Mouse (Mus musculus) heart, embryonic 16.5 days (tissue): ENCODE data around the gene Kif24. TPM values are rescaled to one million over a fixed set of nuclear protein-coding genes. Genes with fewer than 3 reads are reported as not detected.
"Not testable (repeated sequence)": the region's sequence is repeated elsewhere in the genome, so short reads cannot be mapped to it uniquely, and the experiment has no call there.

Experiments used
- ATAC-seq: fragments of 200-750 bp; cut with Nextera tagmentation; replicated peaks from 2 replicates; pipeline ENCODE4 v1.8.0; 2017; ENCODE audit warnings: moderate number of reproducible peaks; ENCODE audit not compliant: insufficient read depth, low FRiP score; ENCODE audit errors: extremely low read depth
- H3K27ac ChIP-seq: fragments of 300-500 bp; sonication (generic); 2 replicates; pipeline ENCODE4 v1.5.1; 2014; ENCODE audit warnings: mild to moderate bottlenecking, low read length, control low read depth, moderate library complexity
- H3K27me3 ChIP-seq: fragments of 300-500 bp; sonication (generic); 2 replicates; pipeline ENCODE4 v1.6.1; 2014; ENCODE audit warnings: low read length, mixed read lengths; ENCODE audit not compliant: control insufficient read depth, insufficient read depth
- H3K36me3 ChIP-seq: fragments of 300-500 bp; sonication (generic); 2 replicates; pipeline ENCODE4 v1.6.1; 2014; ENCODE audit not compliant: control insufficient read depth, insufficient read depth
- H3K4me1 ChIP-seq: fragments of 300-500 bp; sonication (generic); 2 replicates; pipeline ENCODE4 v1.6.1; 2014; ENCODE audit warnings: low read length, mixed read lengths; ENCODE audit not compliant: control insufficient read depth, insufficient read depth
- H3K4me2 ChIP-seq: fragments of 300-500 bp; sonication (generic); 2 replicates; pipeline ENCODE4 v1.6.1; 2014; ENCODE audit warnings: low read depth, mild to moderate bottlenecking, control low read depth, low read length
- H3K4me3 ChIP-seq: fragments of 300-500 bp; sonication (generic); 2 replicates; pipeline ENCODE4 v1.5.1; 2014; ENCODE audit warnings: mild to moderate bottlenecking, control low read depth, low read length
- H3K9ac ChIP-seq: fragments of 300-500 bp; sonication (generic); 2 replicates; pipeline ENCODE4 v1.6.1; 2014; ENCODE audit warnings: low read length, control low read depth
- H3K9me3 ChIP-seq: fragments of 300-500 bp; sonication (generic); replicated peaks from 2 replicates; pipeline ENCODE4 v1.6.1; 2016; ENCODE audit warnings: low read length; ENCODE audit not compliant: control insufficient read depth
- WGBS: fragments of 180-500 bp; shearing (Covaris S2); extraction: QIAGEN DNeasy Blood & Tissue Kit; methylation state at CpG from one replicate; pipeline ENCODE4 v1.1.7; 2014; 5-methylcytosine and 5-hydroxymethylcytosine counted together
- polyA plus RNA-seq: library from polyadenylated mRNA; unstranded; fragments of >200 nt; fragmentation: Nextera tagmentation; extraction: Ambion mirVana; gene quantifications from 2 replicates; pipeline ENCODE4 v1.2.1, GENCODE M21; 2015

Kif24 gene
- polyA plus RNA-seq, 1 experiment from 2014 or later: 4.8 TPM

DNA sequence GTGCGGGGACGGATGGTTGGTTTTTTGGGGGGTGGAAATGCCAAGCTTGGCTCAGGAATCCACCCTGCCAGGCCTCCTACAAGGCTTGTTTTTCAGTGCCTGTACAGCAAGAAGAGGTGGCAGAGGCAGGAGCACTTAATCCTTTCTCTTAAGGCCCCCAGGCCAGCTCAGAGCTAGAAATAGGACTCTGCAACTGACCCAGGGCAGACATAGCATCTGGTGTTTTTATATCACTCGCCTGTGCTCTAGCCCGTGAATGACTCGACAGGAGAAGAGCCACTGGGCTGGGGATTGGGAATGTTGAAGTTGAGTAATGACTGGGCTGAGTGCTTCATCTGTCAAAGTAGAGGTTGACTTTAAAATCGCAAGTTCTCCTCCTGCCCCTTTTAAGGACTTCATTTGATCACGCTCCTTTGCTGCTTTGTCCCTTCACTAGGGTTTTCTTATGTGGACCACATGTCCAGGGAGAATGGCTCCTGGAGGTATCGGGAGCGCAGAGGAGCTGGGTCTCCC lies 13.0 kb upstream of the Kif24 start:
- Histone ChIP-seq H3K9ac (no peak overlapping the region), H3K36me3 (peaks cover 3% of the 10 kb centered on the region; the same call in 1 of the 2 replicates), H3K4me2 (no peak overlapping the region), H3K4me1 (peaks cover 7% of the 10 kb centered on the region; the same call in 1 of the 2 replicates), H3K4me3 (no peak overlapping the region), H3K9me3 (no peaks in the 10 kb centered on the region), H3K27me3 (no peaks in the 10 kb centered on the region), H3K27ac (no peak overlapping the region)
- ATAC-seq: no peak
- 80% methylated on average over 9 of the region's 9 CpGs for WGBS

DNA sequence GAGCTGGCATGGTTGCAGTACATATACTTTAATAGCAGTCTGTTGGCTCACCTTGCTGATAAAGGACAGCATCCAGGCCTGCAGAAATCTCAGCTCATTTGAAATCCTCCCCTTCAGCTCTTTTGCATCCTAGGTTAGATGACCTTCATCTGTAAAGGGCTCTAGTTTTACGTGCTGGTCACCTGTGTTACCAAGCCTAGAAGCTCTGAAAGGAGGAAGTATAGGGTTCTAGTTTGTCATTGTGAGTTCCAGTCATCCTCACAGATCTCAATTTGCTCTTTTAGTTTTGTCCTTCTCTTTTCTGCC lies 6.7 kb upstream of the Kif24 start:
- no peaks in the 10 kb centered on the region for H3K27me3 ChIP-seq
- no peak for ATAC-seq
- H3K4me1 ChIP-seq: peaks cover 8% of the 10 kb centered on the region; the same call in 1 of the 2 replicates
- no peak overlapping the region for H3K27ac ChIP-seq
- H3K4me3 ChIP-seq: no peak overlapping the region
- 71% methylated on average over 1 of the region's 1 CpGs for WGBS
- no peaks in the 10 kb centered on the region for H3K9me3 ChIP-seq
- no peaks in the 10 kb centered on the region for H3K36me3 ChIP-seq
- no peak overlapping the region for H3K9ac ChIP-seq
- no peak overlapping the region for H3K4me2 ChIP-seq

DNA sequence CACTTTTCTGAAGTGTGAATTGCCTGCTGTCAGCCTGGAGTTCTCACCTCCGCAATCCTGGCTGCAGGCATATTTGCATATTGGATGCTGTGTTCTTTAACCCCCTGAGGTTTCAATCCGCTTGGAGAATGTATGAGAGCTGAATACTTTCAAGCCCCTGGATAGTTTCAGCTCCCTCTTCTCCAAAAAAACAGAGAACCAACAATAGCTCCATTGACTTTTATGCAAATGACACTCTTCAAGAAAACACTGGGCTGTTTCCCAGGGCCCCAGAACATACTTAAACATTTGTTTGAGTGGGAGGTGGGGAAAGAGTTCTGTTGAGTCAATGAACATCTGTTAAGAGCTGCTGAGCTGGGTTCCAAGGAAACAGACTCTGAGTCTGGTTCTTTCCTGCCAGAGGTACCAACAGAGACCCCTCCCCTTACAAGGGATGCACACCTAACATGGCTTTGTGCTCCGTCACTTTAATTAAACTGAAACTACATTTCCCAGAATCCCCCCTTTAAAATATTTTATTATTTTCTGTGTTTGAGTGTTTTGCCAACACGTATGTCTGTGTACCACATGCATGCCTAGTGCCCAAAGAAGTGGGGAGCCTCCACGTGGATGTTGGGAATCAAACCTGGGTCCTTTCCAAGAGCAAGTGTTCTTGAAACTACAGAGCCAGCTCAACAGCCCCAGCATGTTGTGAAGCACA lies 6.1 kb upstream of the Kif24 start:
- Histone ChIP-seq H3K9me3 (no peaks in the 10 kb centered on the region), H3K4me2 (no peak overlapping the region), H3K27ac (no peak overlapping the region), H3K36me3 (no peaks in the 10 kb centered on the region), H3K4me1 (peaks cover 8% of the 10 kb centered on the region; the same call in 1 of the 2 replicates), H3K9ac (no peak overlapping the region), H3K27me3 (no peaks in the 10 kb centered on the region), H3K4me3 (no peak overlapping the region)
- WGBS: 53% methylated on average over 5 of the region's 5 CpGs
- ATAC-seq: no peak

DNA sequence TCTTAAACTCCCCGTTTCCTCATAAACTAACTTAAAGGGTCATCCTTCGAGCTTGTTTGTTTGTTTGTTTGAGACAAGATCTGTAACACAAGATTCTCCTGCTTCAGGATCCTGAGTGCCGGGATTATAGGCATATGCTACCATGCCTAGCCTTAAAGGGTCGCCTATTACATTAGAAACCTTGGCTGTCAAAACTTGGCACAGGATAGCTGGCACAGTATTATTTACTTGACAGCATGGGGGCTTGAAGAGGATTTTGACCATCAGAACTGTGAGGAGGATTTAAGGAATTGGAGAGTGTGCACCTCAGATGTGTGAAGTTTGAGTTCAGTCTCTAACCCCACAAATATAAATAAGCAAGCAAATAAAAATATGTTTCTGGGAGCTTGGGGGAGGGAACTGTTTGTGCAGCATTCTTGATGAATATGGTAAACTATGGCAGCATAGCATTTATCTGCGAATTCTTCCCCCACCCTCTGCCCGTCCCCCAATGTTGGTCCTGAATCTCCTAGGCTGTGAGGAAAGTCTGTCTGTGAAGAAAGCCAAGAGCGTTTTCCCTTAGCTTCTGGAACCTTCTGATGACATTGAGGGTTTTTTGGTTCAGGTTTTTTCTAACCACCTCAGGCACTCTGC lies 5.5 kb upstream of the Kif24 start:
- no peak overlapping the region for H3K9ac ChIP-seq
- no peak overlapping the region for H3K4me2 ChIP-seq
- H3K27ac ChIP-seq: no peak overlapping the region
- no peak overlapping the region for H3K4me3 ChIP-seq
- H3K4me1 ChIP-seq: peaks cover 11% of the 10 kb centered on the region
- no peaks in the 10 kb centered on the region for H3K9me3 ChIP-seq
- 57% methylated on average over 7 of the region's 7 CpGs for WGBS
- H3K36me3 ChIP-seq: no peaks in the 10 kb centered on the region
- ATAC-seq: no peak
- no peaks in the 10 kb centered on the region for H3K27me3 ChIP-seq

DNA sequence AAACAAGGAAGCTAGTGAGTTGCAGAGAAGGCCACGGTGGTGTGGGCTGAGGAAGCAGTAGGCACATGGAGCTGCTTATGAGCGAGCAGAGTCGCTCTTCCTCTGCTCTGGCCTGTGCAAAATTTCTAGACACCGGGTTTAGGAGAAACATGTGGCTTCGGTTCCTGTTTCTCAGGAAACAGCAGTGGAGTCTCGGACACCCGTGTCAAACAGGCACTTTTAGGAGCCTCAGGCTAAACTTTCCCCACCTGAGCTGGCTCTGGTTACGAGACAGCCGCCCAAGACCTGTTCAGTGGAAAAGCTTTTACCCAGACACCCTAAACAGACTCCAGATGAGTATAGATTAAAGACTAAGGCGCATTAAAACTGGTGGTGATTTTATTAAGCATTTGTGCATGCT lies 4.5 kb upstream of the Kif24 start:
- WGBS: 77% methylated on average over 10 of the region's 10 CpGs
- H3K9me3 ChIP-seq: no peaks in the 10 kb centered on the region
- H3K9ac ChIP-seq: no peak overlapping the region
- no peak overlapping the region for H3K27ac ChIP-seq
- no peak overlapping the region for H3K4me3 ChIP-seq
- no peak for ATAC-seq
- H3K27me3 ChIP-seq: no peaks in the 10 kb centered on the region
- peaks cover 11% of the 10 kb centered on the region for H3K4me1 ChIP-seq
- no peaks in the 10 kb centered on the region for H3K36me3 ChIP-seq
- H3K4me2 ChIP-seq: no peak overlapping the region

DNA sequence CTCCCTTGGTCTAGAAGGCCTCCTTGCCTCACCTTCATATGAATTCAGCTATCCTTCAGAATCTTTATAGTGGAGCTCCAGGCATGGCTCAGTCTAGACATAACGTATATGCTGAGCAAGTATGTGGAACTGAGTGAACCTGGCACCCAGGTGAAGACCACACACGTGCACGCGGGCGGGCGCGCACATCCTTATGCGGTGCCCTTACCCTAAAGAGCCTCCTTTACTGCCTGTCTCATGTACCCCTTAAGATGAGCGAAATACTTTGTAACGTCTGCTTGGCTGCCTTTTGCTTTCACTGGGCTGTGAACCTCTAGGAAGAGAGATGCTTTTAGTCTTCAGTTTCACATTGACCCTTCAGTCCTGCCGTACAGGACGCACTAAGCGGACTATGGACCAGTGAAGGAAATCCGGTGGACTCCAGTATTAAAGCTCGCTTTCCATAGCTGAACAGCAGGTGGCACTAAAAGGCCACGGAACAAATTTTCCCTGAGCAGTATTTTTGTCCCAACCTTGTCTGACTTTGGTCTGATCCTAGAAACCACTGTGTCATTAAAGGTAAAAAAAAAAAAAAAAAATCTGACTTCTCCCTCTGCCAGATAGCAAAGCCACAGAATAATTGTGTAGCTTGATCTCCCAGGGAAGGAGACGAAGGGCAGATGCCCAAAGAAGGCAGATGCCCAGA lies 3.9 kb upstream of the Kif24 start:
- no peak for ATAC-seq
- Histone ChIP-seq H3K27ac (no peak overlapping the region), H3K4me2 (no peak overlapping the region), H3K9me3 (no peaks in the 10 kb centered on the region), H3K9ac (no peak overlapping the region), H3K4me1 (peaks cover 16% of the 10 kb centered on the region), H3K27me3 (no peaks in the 10 kb centered on the region), H3K4me3 (no peak overlapping the region), H3K36me3 (no peaks in the 10 kb centered on the region)
- WGBS: 53% methylated on average over 17 of the region's 17 CpGs

DNA sequence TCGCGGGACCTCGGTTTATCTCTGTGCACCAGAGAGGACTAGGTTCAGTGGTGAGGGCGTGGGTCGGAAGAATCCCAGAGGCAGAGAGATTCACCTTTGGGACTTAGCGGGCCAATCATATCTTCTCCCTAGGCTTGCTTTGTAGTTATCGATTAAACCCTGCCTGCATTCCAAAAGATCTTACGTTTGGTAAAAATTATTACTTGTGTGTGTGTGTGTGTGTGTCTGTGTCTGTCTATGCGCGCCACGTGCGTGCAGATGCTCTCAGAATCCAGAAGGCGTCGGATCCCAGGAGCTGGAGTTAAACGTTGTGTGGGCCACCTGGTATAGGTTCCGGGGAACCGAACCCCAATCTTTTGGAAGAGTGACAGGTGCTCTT lies 589 bp upstream of the Kif24 start:
- Histone ChIP-seq H3K9me3 (no peaks in the 10 kb centered on the region), H3K4me1 (peaks cover 15% of the 10 kb centered on the region), H3K36me3 (no peaks in the 10 kb centered on the region), H3K4me3 (peak overlapping the region; percentile 86), H3K4me2 (peak overlapping the region; percentile 68), H3K9ac (peak overlapping the region; percentile 83), H3K27ac (peak overlapping the region; percentile 54; the same call in 1 of the 2 replicates), H3K27me3 (no peaks in the 10 kb centered on the region)
- WGBS: 7% methylated on average over 17 of the region's 17 CpGs
- ATAC-seq: no peak

DNA sequence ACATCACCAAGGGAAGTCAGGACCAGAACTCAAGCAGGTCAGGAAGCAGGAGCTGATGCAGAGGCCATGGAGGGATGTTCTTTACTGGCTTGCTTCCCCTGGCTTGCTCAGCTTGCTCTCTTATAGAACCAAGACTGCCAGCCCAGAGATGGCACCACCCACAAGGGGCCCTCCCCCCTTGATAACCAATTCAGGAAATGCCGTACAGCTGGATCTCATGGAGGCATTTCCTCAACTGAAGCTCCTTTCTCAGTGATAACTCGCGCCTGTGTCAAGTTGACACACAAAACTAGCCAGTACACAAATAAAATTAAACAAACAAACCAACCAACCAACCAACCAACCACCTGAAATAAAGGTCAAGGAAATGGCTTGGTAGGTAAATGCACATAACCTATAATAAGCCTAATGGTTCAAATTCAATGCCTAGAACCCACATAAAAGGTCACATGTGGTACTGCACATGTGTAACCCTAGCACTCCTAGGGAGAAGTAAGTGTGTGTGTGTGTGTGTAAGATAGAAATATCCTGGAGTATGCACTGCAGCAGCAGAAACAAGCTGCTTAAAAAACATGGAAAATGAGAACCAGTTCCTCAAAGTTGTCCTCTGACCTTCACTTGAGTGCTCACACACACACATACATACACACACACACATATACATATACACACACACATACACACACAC lies 1.5 kb downstream of the Kif24 start:
- WGBS: 45% methylated on average over 3 of the region's 3 CpGs
- ATAC-seq, H3K36me3 ChIP-seq, H3K27me3 ChIP-seq, H3K9me3 ChIP-seq, H3K27ac ChIP-seq, H3K9ac ChIP-seq: not testable (repeated sequence)
- peaks cover 11% of the 10 kb centered on the region for H3K4me1 ChIP-seq
- H3K4me3 ChIP-seq: peak overlapping the region; percentile 86
- peak overlapping the region; percentile 80 for H3K4me2 ChIP-seq
